Mouse (Mus musculus) heart, adult 2 months (tissue): ENCODE results near the gene Fads6. TPM values are rescaled to one million over a fixed set of nuclear protein-coding genes. Genes with fewer than 3 reads are reported as not detected.
A peak's percentile ranks its signal among the peaks of the same experiment; 100 is the strongest.

ENCODE experiments used
- DNase-seq, 2 experiments: peaks; one replicate each; pipeline ENCODE4 v3.0.0; 2021
- H3K27ac ChIP-seq: fragments of 200-600 bp; 2 replicates; pipeline ENCODE4 v1.8.1; 2022
- H3K27me3 ChIP-seq: fragments of 200-500 bp; 2 replicates; pipeline ENCODE4 v1.6.1; 2012; ENCODE audit warnings: mild to moderate bottlenecking, low read length, inconsistent platforms, mixed read lengths; ENCODE audit not compliant: control insufficient read depth, insufficient read depth
- H3K36me3 ChIP-seq: fragments of 200-500 bp; 2 replicates; pipeline ENCODE4 v1.6.1; 2012; ENCODE audit warnings: low read length, inconsistent platforms; ENCODE audit not compliant: control insufficient read depth, insufficient read depth
- H3K4me1 ChIP-seq: fragments of 200-500 bp; 2 replicates; pipeline ENCODE4 v1.6.1; 2011; ENCODE audit warnings: low read length; ENCODE audit not compliant: control insufficient read depth, insufficient read depth
- H3K4me3 ChIP-seq: fragments of 200-600 bp; 2 replicates; pipeline ENCODE4 v1.8.1; 2022
- H3K79me2 ChIP-seq: fragments of 200-500 bp; replicated peaks from 2 replicates; pipeline ENCODE4 v1.6.1; 2012; ENCODE audit warnings: mild to moderate bottlenecking, inconsistent platforms, low read length, moderate library complexity, mixed read lengths; ENCODE audit not compliant: control insufficient read depth, insufficient read depth
- H3K9ac ChIP-seq: fragments of 200-500 bp; 2 replicates; pipeline ENCODE4 v1.6.1; 2012; ENCODE audit warnings: low read depth, mild to moderate bottlenecking, control low read depth, inconsistent platforms, low read length, mixed read lengths
- CTCF ChIP-seq: fragments of 200-600 bp; IDR thresholded peaks from 2 replicates; pipeline ENCODE4 v1.8.1; 2022; ENCODE audit warnings: antibody characterized with exemption, mild to moderate bottlenecking, moderate library complexity
- EP300 ChIP-seq: fragments of 200-500 bp; IDR thresholded peaks from 2 replicates; pipeline ENCODE4 v1.6.1; 2011; ENCODE audit warnings: low read depth, low read length, control low read depth; ENCODE audit not compliant: insufficient read depth
- POLR2A ChIP-seq: fragments of 200-500 bp; IDR thresholded peaks from 2 replicates; pipeline ENCODE4 v1.6.1; 2011; ENCODE audit warnings: mild to moderate bottlenecking, low read depth, low read length, control low read depth; ENCODE audit not compliant: insufficient read depth
- WGBS: fragments of 180-500 bp; shearing (Covaris S2); methylation state at CpG from one replicate; pipeline ENCODE4 v1.1.7; 2018; 5-methylcytosine and 5-hydroxymethylcytosine counted together
- intact Hi-C: fragments of 180-260 bp; cut with DNase I; formaldehyde crosslinking; loops from one replicate; pipeline ENCODE4 v1.15.1; 2025
- polyA plus RNA-seq: library from polyadenylated mRNA; depleted of rRNA; stranded (reverse); fragments of >200 nt; gene quantifications from 2 replicates; pipeline ENCODE4 v1.2.3, GENCODE M21; 2012
- total RNA-seq, 2 experiments: library from RNA; stranded (reverse); gene quantifications; 2 replicates each; pipeline ENCODE4 v1.2.3; 2021

Gene Fads6
- total and polyA plus RNA-seq, 3 experiments: 1.6 to 1.9 (median 1.8) TPM

DNA sequence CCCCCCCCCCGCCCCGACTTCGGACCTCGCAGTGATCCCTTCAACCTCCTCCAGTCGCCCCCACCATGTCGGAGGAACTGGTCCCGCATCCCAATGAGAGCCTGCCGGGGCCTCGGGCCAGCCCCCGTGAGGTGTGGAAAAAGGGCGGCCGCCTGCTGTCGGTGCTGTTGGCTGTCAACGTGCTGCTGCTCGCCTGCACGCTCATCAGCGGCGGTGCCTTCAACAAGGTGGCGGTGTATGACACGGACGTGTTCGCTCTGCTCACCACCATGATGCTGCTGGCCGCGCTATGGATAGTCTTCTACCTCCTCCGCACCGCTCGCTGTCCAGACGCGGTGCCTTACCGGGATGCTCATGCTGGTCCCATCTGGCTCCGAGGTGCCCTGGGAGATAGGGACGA lies 25.9 kb upstream of the Fads6 start:
- H3K4me1 ChIP-seq: no peaks in the 10 kb centered on the region; the same call in 1 of the 2 replicates
- peaks cover 17% of the 10 kb centered on the region for H3K27me3 ChIP-seq
- TF ChIP-seq EP300: no peak
- no peak for TF ChIP-seq CTCF
- no peak for TF ChIP-seq POLR2A
- DNase-seq: no peak
- H3K9ac ChIP-seq: no peak overlapping the region
- intact Hi-C loops: no loop called here
- WGBS: 13% methylated on average over 32 of the region's 32 CpGs
- no peak overlapping the region for H3K4me3 ChIP-seq
- H3K36me3 ChIP-seq: no peaks in the 10 kb centered on the region
- H3K79me2 ChIP-seq: no peaks in the 10 kb centered on the region
- no peak overlapping the region for H3K27ac ChIP-seq

GRCm38 (mm10) chr11:115321906-115322693 lies 24.6 kb upstream of the Fads6 start, which contains the start of gene Ush1g:
Gene Ush1g, minus strand, starts transcription at chr11:115322041.
- Histone ChIP-seq H3K9ac (no peak within 1 kb of the TSS), H3K4me3 (no peak within 1 kb of the TSS), H3K27ac (no peak within 1 kb of the TSS), H3K27me3 (peaks cover 20% of the 10 kb centered on the region), H3K79me2 (no peaks in the 10 kb centered on the region), H3K36me3 (no peaks in the 10 kb centered on the region), H3K4me1 (no peaks in the 10 kb centered on the region; the same call in 1 of the 2 replicates)
- WGBS: 5% methylated on average over 35 of the region's 35 CpGs
- intact Hi-C loops: loop anchor here (1.0 kb wide), 1 partner anchor 32 kb away; no protein-coding TSS in a partner anchor
- TF ChIP-seq EP300 (0 out of 2 replicates have a peak, but pooled peaks have one; percentile 21), CTCF (peak; percentile 85), POLR2A (no peak)
- DNase-seq: peak; percentile 35 to 68

DNA sequence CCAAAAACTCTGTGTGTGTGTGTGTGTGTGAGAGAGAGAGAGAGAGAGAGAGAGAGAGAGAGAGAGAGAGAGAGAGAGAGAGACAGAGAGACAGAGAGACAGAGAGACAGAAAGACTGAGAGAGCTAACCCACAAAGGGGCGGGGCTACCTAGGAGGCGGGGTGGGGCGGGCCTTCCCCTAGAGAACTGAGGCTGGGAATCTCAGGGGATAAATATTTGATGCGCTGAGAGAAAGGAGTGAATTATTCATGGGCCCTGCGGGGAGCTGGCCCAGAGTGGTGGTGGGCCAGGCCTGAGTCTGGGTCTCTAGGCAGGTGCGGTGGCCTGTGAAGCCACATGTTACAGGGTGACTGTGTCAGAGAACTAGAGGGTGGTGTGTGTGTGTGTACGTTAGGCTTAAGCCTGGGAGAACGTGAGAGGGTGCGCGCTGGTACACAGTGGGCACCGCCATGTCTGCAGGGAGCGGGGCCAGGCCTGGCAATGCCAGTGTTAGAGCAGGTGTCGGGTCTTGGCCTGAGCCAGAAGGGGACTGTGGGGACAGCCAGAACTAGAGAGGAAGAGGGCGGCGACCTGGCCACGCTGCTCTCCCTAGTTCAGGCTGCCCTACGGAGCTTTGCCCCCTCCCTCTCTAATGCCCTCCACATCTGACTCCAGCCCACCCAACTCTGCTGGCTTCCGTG lies 22.4 kb upstream of the Fads6 start:
- no peaks in the 10 kb centered on the region; the same call in 1 of the 2 replicates for H3K4me1 ChIP-seq
- H3K27ac ChIP-seq: no peak overlapping the region
- no peak overlapping the region for H3K4me3 ChIP-seq
- DNase-seq: no peak
- TF ChIP-seq EP300 (no peak), POLR2A (no peak), CTCF (no peak)
- H3K79me2 ChIP-seq: no peaks in the 10 kb centered on the region
- WGBS: 19% methylated on average over 18 of the region's 18 CpGs
- peaks cover 23% of the 10 kb centered on the region for H3K27me3 ChIP-seq
- intact Hi-C loops: no loop called here
- H3K36me3 ChIP-seq: no peaks in the 10 kb centered on the region
- H3K9ac ChIP-seq: no peak overlapping the region

DNA sequence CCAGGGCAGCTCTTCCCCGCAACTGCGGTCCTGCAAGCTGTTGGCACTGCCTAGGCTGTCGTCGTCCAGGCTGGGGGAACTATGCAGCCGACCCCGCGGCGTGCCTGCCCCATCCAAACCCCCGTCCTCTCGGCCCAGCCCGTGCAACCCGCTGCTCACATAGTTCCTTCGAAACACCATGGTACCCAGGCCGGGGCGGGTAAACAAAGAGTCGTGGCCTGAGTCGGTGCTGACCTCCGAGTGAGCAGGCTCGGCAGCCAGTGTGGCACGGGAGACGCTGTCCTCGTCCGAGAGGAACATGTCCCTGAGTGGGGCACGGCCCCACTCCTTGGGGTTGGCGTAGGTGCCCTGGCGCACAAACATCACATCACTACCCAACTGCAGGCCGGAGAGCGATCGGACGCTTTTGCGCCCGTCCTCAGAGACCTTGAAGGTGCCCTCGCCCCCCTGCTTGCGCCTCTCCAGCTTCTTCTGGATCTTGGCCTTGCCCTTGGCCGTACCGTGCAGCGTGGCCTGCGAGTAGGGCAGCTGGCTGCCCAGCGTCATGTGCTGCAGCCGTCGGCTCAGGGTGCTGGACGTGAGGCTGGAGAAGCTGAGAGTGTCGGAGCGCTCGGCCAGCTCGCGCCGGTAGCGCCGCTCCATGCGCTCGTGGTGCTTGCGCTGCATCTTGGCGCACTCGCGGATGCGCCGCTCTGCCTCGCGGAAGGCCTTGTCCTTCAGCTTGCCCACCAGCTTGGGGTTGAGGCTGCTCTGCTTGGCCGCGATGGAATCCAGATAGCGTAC lies 21.0 kb upstream of the Fads6 start:
- intact Hi-C loops: no loop called here
- no peaks in the 10 kb centered on the region for H3K36me3 ChIP-seq
- no peak overlapping the region for H3K4me3 ChIP-seq
- no peak overlapping the region for H3K27ac ChIP-seq
- no peaks in the 10 kb centered on the region for H3K79me2 ChIP-seq
- H3K9ac ChIP-seq: no peak overlapping the region
- no peak for DNase-seq
- TF ChIP-seq EP300 (no peak), POLR2A (no peak), CTCF (no peak)
- peaks cover 20% of the 10 kb centered on the region for H3K27me3 ChIP-seq
- H3K4me1 ChIP-seq: no peaks in the 10 kb centered on the region; the same call in 1 of the 2 replicates
- WGBS: 11% methylated on average over 63 of the region's 63 CpGs

DNA sequence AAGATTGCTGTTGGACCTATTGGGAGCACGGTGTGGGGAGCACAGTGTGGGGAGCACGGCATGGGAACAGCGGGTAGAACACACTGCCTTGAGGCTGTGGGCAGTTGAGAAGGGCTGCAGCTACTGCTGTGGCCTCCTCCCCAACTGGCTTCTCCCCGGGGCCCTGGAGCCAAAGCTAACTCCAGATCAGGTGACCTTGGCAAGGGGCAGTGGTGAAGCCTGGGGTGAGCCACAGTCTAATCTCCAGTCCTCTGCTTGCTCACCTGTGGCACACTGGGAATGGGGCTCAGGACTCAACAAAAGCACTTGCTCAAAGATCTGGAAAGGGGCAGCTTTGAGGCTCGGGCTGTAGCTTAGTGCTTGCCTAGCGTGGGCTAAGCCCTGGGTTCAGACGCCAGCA lies 19.7 kb upstream of the Fads6 start:
- Histone ChIP-seq H3K27me3 (peaks cover 18% of the 10 kb centered on the region), H3K79me2 (no peaks in the 10 kb centered on the region), H3K9ac (no peak overlapping the region), H3K4me3 (no peak overlapping the region), H3K4me1 (no peaks in the 10 kb centered on the region; the same call in 1 of the 2 replicates), H3K27ac (no peak overlapping the region), H3K36me3 (no peaks in the 10 kb centered on the region)
- TF ChIP-seq POLR2A: no peak
- TF ChIP-seq EP300: no peak
- no peak for TF ChIP-seq CTCF
- intact Hi-C loops: no loop called here
- WGBS: 62% methylated on average over 7 of the region's 7 CpGs
- no peak for DNase-seq
